Mouse (Mus musculus): ENCODE data around the gene Fam149a. TPM values are rescaled to one million over a fixed set of nuclear protein-coding genes. Genes with fewer than 3 reads are reported as not detected.

Fam149a gene
- not detected in 2 replicates for total RNA-seq (2014; fragmentation: Nextera tagmentation)
- not detected in 2 replicates for total RNA-seq (2017)

DNA sequence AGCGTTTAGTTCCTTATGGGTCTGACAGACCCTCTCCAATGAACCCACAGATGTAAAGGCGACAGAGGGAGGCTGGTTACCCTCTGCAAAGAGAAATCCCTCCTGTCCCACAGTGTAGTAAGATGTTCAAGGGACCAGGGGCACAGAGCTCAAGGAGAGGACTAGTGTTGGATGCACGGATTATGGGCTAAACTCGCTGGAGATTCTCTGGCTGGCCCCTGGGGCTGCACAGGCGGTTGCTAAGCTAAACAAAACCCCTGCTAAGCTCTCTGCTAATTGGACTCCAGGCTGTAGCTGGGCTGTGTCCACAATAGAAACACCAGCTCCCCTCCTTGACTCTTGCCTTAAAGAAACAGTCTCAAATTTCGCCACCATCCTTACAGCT is at the start of gene Fam149a:
Gene Fam149a (minus strand): TSS at position 329 of the 385 bp plus-strand sequence.
- ATAC-seq (replicated peaks; ENCODE audit: low FRiP score, low TSS enrichment, poor library complexity, severe bottlenecking), result no peak

DNA sequence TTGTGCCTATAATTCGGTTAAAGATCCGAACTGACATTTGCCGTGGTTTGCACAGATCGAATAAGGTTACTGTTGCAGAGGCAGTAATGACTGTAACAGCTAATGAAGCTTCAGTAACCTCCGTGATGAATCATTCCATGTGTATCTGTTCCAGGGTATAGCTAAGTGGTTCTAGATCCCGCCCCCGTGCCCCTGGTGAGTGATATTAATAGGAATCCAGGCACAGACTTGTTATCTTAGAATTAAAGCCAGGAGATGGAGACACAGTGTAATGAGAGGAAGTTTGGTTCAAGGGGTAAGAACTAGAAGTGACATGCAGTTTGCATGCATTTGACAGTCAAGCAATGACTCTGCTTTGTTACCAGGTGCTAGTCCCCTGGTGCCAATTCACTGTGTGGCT is 38.1 kb upstream of the Fam149a start:
- ATAC-seq (replicated peaks; ENCODE audit: low FRiP score, low TSS enrichment, poor library complexity, severe bottlenecking), result no peak

DNA sequence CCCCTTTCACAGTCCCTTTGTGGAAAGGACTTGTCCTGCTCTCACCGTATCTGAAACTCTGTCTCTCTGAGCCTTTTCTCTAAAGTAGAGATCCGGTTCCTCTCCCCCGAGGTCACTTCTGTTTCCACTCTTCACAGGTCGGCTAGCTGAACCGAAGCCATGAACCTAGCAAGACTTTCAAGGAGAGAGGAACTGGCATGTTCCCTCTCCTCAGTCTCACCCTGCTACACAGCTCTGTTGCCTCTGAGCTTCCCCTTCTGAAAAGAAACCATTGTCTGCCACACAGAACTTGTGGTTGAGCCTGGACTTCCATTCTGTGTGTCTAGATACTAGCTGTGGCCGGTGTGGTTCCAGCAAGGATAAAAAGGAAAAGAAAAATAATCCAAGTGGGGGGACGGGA is 32.9 kb upstream of the Fam149a start:
- no peak for ATAC-seq (replicated peaks; ENCODE audit: low FRiP score, low TSS enrichment, poor library complexity, severe bottlenecking)

GRCm38 (mm10) chr8:45410882-45411281 is 28.8 kb upstream of the Fam149a start, which contains the start of gene Tlr3:
Gene Tlr3 (minus strand): TSS chr8:45411080.
- ATAC-seq (replicated peaks; ENCODE audit: low FRiP score, low TSS enrichment, poor library complexity, severe bottlenecking), result no peak

GRCm38 (mm10) chr8:45410146-45410880 is 28.2 kb upstream of the Fam149a start:
- peak; percentile 92 for ATAC-seq (replicated peaks; ENCODE audit: low FRiP score, low TSS enrichment, poor library complexity, severe bottlenecking)

DNA sequence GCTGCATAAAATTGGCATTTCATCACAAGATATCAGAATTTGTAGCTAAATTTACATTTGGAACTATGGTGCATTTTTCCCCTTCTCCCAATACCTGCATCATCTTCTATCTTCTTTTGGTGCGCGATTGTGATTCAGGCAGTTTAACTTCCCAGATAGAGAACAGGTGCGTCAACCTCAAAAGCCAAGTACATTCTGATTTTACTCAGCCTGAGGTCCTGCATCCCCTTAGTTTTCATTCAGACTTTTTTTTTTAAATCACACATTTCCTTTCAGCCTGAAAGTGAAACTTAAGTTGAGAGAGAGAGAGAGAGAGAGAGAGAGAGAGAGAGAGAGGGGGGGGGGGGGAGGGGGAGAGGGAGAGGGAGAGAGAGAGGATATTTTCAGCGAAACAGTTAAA is 27.6 kb upstream of the Fam149a start:
- ATAC-seq (replicated peaks; ENCODE audit: low FRiP score, low TSS enrichment, poor library complexity, severe bottlenecking), result no peak

- no peak for ATAC-seq (replicated peaks; ENCODE audit: low FRiP score, low TSS enrichment, poor library complexity, severe bottlenecking)
Measured at GRCm38 (mm10) chr8:45383250-45383649, 1.2 kb upstream of the Fam149a start.

DNA sequence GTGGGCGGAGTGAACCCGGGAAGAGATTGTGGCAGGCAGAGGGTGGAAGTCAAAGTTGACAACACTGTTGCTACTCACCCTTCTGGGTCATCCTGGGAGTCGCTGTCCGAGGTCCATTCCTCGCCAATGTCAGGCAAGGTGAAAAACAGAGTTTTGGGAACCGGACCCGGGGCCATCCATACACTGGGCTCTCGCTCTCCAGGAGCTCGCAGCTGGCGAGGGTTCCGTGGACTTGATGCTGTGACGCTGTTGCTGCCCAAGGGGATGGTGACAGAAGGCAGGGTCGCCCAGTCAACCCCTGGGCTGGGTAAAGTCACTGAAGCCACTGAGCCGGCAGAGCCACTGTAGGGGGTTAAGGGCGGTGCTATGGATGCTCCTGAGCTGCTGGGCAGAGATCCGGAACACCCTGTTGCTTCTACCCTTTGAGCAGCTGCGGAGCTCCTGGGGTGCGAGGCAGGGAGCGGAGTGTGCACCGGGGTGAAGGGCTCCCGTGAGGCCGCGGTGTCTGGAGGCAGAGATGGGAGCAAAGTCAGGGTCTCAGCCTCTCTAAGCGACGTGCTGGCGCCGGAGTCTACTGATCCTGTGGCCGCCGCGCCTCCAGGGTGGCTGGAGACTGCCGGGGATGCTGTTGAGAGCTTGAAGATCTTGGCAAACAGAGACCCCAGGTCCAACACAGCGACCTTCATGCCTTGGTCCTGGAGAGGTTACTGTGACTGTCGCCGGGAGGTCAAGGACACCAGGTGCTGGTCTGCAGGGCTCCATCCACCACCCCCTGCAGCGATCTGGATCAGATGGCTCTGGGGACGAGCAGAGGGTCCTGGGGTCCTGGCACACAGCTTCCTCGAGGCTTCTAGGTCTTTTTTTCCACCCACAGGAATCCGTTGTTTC is 772 bp downstream of the Fam149a start:
- ATAC-seq (replicated peaks; ENCODE audit: low FRiP score, low TSS enrichment, poor library complexity, severe bottlenecking), result no peak

GRCm38 (mm10) chr8:45380598-45380997 is 1.5 kb downstream of the Fam149a start:
- no peak for ATAC-seq (replicated peaks; ENCODE audit: low FRiP score, low TSS enrichment, poor library complexity, severe bottlenecking)

DNA sequence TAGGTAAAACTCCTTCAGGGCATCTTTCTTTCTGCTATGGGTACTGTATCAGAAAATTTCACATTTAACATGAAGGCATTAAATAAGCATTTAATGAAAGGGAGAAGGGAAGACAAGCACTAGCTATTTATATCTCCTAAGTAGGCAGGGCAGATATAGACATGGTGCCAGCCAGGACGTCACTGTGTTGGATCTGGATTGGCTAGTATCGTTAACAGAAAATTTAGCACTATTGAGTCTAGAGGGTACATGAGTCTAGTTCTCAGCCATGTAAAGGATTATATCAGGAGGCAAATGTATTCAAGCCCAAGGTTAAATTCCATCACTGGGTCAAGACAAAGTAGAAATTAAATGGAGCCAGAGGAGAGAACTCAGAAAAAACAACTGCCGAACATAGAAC is 8.0 kb downstream of the Fam149a start:
- ATAC-seq (replicated peaks; ENCODE audit: low FRiP score, low TSS enrichment, poor library complexity, severe bottlenecking), result no peak

DNA sequence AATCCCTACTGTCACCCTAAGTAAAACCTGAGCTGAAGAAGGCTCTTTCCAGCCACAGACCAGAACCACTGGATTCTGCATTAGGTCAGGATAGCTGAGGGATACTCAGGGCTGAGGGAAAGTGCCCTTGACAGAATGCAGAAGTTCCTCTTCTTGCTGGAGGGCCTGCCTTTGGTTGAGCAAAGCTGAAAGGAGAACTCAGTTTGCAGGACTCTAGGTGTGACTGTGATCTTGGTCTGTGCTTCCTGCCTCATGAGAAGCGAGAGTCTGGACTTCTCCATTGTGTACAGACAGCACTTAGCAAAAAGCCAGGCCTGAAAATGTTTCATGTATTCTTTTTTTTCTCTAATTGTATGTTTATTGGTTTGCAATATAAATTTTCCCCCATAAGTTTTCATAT is 14.9 kb downstream of the Fam149a start:
- no peak for ATAC-seq (replicated peaks; ENCODE audit: low FRiP score, low TSS enrichment, poor library complexity, severe bottlenecking)

DNA sequence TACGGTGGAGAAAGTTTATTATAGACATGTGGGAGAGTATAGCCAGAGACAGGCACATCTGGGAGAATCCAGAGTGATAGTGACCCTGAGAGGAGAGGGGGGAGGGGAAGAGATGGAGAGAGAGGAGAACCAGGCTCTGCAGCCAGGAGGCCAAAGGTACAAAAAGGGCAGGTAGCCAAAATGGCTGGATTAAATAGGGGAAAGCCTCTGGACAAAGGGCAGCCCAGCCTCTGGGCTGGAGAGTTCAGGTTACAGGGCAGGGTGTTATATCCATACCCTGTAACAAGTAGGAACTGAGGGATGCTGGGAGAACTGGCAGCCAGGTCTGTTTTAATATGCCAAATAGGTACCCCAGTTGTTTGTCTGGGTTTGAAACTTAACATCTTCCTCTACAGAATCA is 18.9 kb downstream of the Fam149a start:
- ATAC-seq (replicated peaks; ENCODE audit: low FRiP score, low TSS enrichment, poor library complexity, severe bottlenecking), result no peak

DNA sequence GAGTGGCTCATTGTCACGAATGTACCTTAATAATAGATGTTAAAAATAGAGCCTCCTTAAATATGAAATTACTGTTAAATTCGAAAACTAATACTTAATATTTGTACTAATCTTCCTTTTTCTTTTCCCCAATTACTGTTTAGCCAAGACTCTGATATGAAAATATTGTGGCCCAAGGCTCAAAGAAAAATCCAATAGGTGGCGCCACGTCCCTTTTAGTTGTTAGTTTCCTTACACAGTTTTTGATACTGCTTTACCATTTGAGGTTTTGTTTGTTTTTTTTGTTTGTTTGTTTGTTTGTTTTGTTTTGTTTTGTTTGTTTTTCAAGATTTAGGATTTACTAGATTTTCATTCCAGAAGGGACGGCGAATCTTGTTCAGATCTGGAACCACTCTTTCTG is 19.8 kb downstream of the Fam149a start:
- ATAC-seq (replicated peaks; ENCODE audit: low FRiP score, low TSS enrichment, poor library complexity, severe bottlenecking), result no peak

DNA sequence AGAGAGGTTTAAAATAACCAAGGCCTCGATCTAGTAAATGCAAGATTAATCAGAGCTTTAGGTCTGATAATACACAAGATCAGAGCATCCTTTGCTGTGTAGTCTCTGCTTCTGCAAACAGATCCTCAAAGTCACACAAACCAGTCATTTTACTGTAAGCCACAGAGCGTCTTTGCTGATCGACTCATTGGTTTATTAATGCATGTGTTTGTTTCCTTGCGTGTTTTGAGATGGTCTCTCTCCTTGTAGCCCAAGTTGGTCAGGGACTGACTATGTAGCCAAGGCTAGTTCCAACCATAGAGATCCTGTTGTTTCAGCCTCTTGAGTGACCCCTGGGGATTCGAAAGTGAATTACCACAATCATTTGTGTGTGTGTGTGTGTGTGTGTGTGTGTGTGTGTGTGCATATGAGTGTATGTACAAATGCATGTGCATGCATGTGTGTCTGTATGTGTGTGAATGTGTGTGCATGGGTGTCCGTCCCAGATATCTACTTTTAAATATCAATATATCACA is 22.9 kb downstream of the Fam149a start:
- no peak for ATAC-seq (replicated peaks; ENCODE audit: low FRiP score, low TSS enrichment, poor library complexity, severe bottlenecking)

DNA sequence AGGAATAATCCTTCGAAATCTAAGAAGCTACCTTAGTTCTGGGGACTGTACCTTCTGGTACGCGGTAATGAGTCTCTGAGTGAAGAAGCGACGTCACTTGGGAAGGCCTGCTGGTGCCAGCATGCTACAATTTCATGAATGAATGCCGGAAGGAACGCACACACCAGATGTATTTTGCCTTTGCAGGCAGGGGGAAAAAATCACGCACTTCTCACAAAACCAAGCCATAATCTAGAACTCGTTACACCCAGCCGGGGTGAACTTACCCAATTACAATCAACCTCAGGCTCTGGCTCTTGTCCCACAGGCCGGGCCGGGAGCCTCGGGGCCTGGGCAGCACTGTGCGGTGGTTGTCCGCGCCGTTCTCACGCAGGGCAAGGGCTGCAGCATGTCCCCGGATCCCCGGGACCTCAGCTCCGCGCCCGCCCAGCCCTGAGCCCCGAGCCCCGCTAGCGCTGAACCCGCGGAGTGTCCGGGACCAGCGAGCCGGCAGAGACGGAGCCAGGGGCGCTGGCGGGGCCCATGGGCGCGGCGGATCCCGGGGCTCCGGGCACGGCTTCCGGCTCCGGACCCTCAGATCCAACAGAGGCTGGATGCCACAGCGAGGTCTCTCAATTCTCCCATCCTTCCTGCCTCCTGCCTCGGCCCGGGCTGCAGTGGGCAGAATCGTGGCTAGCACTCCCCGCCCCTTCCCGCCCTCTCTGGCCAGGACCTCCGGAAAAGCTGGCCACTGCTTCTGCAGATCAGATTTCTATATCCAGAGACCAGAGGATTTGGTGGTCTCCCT is 23.8 kb downstream of the Fam149a start:
- ATAC-seq (replicated peaks; ENCODE audit: low FRiP score, low TSS enrichment, poor library complexity, severe bottlenecking), result no peak

DNA sequence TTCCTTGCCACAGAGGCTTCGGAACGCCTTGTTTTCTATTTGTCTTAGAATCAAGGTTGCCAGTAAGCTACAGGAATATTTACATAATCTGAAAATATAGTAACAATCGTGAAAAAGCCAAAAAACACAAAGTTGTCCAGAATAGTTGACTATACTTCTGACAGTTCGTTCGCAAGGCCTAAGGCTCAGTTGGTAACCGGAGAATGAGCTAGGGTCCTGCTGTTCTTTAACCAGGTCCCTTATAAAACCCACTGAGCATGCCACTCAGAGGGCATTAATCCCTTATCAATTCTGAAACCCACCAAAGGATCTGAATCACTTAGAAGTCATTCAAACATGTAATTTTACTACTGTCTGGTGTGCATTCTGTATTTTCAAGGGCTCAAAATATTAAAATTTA is 26.3 kb downstream of the Fam149a start:
- no peak for ATAC-seq (replicated peaks; ENCODE audit: low FRiP score, low TSS enrichment, poor library complexity, severe bottlenecking)

- peak; percentile 91 for ATAC-seq (replicated peaks; ENCODE audit: low FRiP score, low TSS enrichment, poor library complexity, severe bottlenecking)
Measured at GRCm38 (mm10) chr8:45345031-45345430, 37.1 kb downstream of the Fam149a start.

DNA sequence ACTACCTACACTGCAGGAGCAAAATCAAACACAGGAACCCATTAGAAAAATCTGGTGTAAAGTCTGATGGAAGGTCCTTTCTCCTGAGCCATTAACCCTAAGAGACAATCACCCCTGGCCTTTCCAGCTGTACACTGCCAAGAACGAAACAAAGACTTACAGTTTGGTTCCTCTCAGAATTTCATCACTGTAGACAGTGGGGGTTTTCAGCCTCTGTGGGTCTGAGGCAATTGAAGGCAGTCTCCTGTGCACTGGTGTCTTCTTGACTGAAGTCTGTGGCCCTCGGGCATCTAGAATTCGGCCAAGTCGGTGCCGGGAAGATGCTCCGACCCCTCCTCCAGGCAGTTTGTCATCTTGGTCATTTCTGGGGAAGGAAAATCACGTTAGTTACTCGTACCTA is 37.8 kb downstream of the Fam149a start:
- ATAC-seq (replicated peaks; ENCODE audit: low FRiP score, low TSS enrichment, poor library complexity, severe bottlenecking), result no peak
